Mouse (Mus musculus): ENCODE data around the gene Asic3.
"Not testable (repeated sequence)": the region's sequence is repeated elsewhere in the genome, so short reads cannot be mapped to it uniquely, and the experiment has no call there.

Gene Asic3

DNA sequence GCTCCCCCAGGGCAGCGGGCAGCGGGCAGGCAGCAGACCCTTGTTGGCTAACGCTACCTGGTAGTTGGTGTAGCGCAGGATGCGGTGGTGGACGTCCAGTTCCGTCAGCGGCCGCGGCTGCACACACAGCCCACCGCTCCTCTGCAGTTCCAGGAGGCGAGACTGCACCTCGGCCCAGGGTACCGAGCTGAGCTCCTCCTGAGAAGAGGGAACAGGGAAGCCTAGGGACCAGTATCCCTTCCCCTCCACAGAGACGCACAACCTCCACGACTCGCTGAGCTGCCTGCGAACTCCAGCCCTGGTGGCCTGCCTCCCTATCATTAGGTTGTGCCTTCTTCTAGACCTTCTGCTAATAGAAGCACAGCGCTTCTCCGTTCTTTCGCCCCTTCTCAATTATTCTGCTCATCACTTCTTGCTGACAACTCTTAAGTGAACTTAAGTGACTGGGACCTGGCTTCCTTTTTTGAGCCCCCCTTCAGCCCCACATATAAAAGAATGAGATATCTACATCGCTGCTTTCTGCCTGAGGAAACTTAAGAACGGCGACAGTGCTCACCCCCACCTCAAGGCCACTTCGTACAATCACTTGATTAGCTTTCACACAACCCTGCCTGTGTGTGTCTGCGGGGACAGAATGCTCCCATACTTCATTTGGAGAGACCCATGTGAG is 24.8 kb upstream of the Asic3 start:
- no peak for DNase-seq (ENCODE audit: low spot score in 2 of 2)

DNA sequence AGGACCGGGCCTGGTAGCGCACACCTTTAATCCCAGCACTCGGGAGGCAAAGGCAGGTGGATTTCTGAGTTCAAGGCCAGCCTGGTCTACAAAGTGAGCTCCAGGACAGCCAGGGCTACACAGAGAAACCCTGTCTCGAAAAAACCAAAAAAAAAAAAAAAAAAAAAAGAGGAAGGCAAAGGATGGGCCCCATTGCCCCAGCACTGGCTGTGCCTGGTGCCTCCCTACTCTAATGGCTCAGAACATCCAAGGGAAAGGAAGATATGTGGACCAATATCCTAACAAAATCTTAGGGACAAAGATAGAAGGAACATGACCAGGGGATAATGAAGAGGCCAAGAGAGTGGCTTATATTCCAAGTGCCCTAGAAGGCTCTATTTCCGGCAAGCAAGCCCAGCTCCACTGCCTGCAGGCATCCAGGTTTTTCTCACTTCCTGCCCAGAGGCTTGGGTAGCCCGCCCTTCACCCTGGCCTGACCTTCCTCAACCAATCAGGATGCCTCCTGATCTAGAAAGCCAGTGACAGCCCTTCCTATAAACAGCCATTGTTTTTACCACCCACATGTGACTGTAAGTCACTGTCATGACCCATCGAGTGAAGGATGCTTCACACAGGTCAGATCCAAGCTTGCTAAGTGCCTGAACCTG is 24.1 kb upstream of the Asic3 start:
- no peak for DNase-seq (ENCODE audit: low spot score in 2 of 2)

DNA sequence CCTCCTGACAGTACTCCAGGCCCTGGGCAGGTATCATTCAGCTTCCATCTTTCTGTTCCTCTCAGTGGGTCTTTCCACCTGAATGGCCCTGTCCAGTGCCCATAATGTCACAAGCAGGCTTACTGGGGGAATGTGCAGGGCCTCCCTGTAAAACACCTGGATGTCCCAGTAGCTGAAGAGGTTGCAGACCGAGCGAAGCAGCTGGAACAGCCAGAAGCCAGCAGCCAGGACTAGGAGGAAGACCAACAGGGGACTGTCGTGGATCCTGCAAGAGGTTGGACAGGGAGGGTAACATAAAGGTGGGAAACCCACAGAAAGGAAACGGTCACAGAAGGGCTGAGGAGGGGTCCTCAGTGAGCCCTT is 23.6 kb upstream of the Asic3 start:
- DNase-seq (ENCODE audit: low spot score in 2 of 2) = no peak

DNA sequence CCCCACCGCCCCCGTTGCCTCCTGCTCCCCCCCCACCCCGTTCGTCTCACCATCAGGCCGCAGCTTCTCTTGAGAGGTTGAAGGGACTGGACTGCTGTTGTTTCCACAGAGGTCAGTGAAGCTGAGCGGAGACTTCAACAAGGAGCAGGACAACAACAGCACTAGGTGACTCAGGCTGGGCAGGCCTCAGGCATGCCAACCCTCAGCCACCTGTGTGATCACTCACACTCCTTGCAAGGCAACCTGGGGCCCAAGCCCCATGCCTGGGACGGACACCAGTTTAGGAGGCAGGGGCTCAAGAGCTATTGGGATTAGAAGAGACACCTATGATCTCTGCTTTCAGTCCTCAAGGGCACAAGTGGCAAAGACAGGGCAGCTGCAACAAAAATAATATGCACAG is 21.3 kb upstream of the Asic3 start, which contains the start of gene Atg9b:
Gene Atg9b, minus strand, starts transcription at position 280 of the 400 bp plus-strand sequence.
- no peak for DNase-seq (ENCODE audit: low spot score in 2 of 2)

DNA sequence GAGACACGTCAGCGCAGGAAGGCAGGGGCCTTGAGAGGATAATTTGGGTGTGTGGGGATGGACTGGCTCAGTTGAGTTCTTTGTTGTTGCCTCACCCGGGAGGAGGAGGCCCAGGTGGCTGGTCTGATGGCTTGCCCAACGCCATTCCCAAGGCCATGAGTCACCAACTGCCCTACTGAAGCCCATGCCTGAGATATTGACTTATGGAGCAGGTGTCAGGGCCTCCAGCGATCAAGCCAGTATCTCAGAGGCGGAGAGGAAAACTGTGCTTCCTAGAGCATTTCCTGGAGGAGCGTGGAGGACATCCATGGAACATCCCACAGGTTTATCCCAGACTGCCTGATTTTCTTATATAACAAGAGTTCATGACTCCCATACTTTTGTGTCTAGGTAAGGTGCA is 20.5 kb upstream of the Asic3 start:
- DNase-seq (ENCODE audit: low spot score in 2 of 2) = no peak

DNA sequence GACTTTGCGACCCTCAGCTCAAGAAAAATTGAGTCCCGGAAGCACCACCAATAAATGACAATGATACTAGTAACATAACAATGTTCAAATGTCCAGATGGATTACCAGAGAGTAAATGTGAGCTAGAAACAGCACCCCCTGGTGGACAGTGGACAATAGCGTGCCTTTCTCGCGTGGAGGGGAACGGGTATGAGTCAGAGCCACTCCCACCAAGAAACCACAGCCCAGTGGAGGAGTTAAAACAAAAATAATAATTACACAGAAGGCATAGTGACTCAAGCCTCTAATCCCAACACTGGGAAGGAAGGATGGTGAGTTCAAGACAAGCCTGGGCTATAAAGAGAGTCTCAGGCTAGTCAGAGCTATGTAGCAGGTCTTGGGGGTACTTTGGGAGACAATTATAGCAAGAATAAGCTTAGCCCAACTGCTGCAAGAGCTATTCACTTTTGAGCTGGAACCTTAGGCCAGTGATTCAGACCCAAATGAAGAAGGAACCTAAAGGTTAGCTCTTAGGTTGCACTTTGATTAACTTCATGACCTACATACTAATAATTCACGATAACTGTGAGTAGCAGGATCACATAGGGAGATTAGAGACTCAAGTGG is 19.7 kb upstream of the Asic3 start, which contains the start of gene Abcb8:
Gene Abcb8, plus strand, starts transcription at position 272 of the 606 bp plus-strand sequence.
- DNase-seq (ENCODE audit: low spot score in 2 of 2) = peak; percentile 58 to 86

DNA sequence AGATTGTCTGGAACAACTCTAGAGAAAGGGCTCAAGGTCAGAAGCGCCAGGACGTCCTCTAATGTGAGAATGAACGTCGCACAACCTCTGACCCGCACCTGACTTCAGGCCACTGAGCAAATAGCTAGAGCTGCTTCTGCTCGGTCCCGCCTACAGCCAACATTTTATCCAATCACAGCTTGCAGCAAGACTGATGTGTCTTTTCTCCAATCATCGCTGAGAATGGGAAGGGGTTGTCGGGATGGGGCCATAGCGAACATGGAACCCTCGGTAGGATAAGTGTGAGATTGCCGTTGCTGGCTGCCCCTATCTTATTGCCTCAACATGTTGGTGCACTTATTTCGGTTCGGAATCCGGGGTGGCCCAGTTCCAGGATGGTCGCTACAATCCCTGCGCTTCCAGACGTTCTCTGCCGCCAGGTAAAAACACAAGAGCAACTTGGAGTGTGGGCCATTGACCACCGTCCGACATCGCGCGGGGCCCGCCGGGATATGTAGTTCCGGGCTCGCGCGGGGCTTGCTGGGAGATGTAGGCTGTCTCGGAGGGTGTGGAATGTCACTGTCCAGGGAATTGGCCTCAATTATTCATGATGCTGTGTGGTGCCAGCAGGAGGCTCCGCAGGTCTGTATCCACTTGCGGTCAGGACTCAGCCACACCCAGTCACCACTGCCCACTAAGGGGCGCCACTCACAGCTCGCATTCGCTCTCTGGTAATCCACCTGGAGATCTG is 18.9 kb upstream of the Asic3 start:
- DNase-seq (ENCODE audit: low spot score in 2 of 2) = peak; percentile 92 to 93

DNA sequence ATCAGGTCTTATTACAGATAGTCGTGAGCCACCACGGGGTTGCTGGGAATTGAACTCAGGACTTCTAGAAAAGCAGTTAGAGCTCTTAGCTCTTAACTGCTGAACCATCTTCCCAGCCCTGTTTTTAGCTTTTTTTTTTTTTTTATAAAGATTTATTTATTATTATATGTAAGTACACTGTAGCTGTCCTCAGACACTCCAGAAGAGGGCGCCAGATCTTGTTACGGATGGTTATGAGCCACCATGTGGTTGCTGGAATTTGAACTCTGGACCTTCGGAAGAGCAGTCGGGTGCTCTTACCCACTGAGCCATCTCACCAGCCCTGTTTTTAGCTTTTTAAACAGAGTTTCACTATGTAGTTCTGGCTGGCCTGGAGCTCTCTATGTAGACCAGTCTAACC is 16.9 kb upstream of the Asic3 start:
- DNase-seq (ENCODE audit: low spot score in 2 of 2) = not testable (repeated sequence)

DNA sequence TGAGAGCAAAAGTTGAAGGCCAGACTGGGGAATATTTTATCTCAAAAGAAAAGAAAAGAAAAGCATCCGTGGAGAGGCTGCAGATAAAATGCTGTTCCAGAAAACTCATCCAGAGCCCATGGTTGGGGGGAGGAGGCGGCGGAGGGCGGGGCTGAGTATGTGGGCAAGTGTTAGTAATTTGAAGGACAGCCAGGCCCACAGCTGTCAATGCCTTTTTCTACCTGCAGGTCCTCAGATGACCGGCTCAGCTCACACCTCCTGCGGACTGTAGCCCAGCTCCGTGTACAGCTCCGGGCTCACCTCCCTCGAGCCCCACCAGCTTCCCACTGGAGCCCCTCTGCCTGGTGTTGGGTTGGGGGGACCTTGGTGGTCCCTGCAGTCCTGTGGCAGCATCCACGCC is 13.5 kb upstream of the Asic3 start:
- DNase-seq (ENCODE audit: low spot score in 2 of 2) = no peak

DNA sequence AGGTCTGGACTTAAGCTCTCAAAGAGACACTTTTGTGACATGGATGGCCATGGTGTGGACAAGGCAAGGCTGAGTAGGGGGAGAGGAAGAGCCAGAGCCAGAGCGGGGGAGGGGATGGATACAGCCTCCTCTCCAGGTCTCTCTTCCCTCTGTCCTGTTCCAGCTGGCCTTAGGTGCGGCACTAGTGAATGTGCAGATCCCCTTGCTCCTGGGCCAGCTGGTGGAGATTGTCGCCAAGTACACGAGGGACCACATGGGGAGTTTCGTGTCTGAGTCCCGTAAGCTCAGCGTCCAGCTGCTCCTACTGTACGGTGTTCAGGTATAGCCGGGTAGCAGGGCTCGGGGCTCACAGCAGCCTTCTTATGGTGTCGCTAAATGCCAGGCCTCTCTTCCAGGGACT is 12.8 kb upstream of the Asic3 start:
- no peak for DNase-seq (ENCODE audit: low spot score in 2 of 2)

DNA sequence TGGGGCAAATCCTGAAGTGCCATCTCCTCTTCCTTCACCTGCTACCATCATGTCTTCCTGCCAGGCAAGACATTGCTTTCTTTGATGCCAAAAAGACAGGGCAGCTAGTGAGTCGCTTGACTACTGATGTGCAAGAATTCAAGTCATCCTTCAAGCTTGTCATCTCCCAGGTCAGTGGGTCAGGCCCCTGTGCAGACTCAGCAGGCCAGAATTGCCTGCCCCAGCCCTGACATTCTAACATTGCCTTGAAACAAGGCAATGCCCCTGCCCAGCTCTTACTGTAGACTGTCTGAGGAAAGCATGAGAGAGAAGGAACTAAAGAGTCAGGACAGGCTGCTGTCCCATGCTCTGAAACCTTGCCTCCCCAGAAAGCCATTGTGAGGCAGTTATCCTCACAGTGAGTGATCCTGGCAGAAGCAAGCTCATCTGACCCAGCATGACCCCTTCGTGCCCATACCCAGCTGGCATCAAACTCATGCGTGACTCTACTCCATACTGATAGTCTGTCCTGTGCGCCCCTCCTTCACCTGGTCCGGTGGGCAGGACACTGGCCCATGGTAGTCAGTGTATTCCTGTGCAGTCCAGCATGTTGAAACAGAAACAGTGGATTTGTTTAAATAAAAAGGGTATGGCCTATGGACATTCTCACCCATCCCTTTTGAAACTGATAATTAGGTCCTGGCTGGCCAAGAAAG is 12.1 kb upstream of the Asic3 start:
- no peak for DNase-seq (ENCODE audit: low spot score in 2 of 2)

DNA sequence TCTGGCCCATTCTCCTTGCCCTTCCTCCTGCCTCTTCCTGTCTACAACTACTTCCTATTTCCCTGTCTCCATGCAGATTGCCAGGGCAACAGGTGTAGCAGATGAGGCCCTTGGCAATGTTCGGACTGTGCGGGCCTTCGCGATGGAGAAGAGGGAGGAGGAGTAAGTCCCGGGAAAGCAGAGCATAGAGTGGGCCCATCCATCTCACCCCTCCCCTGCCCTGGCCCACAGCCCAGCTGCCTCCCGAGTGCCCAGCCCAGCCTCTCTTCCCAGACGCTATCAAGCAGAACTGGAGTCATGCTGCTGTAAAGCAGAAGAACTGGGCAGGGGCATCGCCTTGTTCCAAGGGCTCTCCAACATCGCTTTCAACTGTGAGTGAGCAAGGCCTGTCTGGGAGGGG is 11.2 kb upstream of the Asic3 start:
- DNase-seq (ENCODE audit: low spot score in 2 of 2) = no peak

DNA sequence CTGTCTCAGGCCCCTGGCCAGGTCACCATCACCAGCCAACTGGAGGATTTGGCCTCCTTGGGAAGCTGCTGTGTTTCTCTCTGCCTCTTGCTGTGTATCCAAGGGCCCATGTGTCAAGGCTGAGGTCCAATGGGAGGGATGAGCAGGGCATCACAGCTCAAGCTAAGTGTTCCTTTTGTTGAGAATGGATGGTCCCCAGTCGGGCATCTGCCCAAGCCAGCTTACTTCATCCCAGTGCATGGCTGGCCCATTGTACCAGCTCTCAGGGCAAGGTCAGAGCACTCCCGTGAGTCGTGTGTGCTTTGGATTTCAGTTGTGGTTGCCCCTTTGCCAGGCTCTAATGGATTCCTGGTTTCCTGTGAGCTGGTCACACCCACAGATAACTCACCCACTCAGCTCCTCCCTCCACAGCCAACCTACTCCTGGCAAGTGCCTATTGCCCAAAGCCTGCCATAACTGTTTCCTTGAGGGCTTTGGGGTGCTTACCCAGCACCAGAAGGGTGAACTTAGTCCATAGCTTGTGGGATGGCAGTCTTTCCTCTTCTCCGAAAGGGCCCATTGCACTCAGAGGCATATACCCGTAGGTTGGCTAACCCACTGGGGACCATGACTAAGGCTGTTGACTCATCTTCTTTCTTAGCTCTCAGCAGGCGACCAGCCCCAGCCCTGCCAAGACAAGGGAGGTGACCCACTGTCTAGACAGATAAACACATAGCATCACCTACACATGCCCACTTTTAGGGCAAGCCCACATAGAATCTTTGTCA is 8.4 kb upstream of the Asic3 start:
- no peak for DNase-seq (ENCODE audit: low spot score in 2 of 2)

DNA sequence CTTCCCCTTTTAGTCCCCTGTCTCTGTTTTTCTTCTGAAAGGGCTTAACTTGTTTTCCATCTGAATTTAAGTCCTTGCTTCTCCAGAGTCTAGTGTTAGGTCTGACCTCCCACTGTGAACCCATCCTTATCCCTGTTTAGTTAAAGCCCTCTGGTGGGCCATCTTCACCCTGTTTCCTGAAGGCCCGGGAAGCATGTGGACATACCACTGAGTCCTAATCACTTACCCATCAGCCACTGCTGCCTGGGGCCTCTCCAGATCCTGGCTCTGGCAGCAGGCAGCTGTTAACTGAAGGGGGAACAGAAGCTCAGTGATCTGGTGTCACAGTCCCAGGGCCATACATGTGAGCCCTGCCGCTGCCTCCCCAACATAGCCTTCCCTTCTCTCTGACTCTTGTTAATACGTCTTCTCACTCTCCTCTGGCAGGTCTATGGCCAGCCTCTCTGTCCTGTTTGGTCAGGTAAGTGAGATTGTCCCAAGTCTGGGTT is 7.8 kb upstream of the Asic3 start:
- no peak for DNase-seq (ENCODE audit: low spot score in 2 of 2)

DNA sequence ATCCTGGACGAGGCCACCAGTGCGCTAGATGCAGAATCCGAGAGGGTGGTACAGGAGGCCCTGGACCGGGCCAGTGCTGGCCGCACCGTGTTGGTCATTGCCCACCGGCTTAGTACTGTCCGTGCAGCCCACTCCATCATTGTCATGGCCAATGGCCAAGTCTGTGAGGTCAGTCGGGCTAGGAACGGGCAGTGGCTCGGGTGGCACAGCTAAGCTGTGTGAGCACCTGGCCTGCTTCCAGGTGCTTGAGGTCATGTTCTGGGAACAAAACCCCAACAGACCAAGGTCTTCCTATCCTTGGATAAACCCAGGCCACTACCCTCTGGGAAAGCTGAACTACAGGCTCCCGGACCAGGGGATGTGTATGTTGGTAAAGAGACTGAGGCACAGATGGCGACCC is 4.5 kb upstream of the Asic3 start:
- DNase-seq (ENCODE audit: low spot score in 2 of 2) = no peak

DNA sequence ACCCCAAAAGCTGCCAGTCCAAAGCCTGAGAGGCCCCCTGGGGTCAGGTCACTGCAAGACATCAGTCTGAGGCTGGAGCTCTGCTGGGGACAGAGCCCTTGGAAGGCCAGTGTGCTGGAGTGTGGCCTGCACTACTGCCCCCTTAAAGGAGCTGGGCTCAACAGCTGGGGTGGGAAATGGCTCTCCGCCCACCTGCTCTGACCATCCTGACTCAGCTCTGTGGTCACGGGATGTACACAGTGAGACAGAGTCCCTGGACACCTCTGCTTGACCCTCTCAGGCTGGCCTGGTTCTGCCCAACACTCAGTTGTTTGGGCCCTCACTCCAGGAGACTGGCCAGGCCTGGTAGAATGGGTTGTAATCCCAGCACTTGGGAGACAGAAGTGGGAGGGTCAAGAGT is 3.7 kb upstream of the Asic3 start:
- DNase-seq (ENCODE audit: low spot score in 2 of 2) = no peak

DNA sequence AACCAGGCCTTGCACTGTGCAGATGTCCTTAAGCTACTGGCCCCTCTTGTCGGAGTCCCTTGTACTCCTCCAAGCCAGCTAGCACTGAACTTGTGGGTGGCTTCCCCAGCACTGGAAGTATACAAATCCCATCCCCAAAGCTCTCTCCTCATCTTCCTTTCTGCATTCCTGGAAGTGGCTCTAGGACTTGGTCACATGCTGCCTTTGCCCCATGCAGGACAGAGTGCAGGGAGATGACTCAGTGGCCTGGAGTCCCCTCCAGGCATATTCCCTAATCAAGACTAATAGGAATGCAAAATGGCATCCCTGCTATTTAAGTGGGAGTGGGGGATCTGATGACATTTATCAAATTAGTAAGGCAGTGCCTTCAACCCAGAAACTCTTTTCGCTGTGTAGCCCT is 1.1 kb upstream of the Asic3 start:
- no peak for DNase-seq (ENCODE audit: low spot score in 2 of 2)

DNA sequence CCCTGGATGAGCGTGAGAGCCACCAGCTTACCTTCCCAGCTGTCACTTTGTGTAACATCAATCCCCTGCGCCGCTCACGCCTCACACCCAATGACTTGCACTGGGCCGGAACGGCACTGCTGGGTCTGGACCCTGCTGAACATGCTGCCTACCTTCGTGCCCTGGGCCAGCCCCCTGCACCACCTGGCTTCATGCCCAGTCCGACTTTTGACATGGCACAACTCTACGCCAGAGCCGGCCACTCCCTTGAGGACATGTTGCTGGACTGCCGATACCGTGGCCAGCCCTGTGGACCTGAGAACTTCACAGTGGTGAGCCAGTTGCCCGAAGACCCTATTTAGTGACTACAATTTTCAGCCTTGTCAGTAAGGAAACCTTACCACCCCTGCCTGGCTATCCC is 746 bp downstream of the Asic3 start:
- no peak for DNase-seq (ENCODE audit: low spot score in 2 of 2)

DNA sequence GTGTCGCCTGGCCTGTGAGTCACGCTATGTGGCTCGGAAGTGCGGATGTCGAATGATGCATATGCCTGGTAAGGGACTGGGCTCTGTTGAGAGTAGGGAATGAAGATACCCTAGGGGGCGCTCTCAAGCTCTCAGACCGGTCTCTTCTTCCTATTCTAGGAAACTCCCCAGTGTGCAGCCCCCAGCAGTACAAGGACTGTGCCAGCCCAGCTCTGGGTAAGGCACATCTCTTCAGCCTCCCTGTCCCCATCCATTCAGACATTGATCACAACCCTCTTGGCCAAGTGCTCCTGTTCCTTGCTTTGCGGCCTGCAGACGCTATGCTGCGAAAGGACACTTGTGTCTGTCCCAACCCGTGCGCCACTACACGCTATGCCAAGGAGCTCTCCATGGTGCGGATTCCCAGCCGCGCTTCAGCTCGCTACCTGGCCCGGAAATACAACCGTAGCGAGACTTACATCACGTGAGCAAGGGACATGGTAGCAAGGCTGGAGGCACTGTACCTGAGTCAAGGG is 3.1 kb downstream of the Asic3 start:
- peak in 1 of 2 experiments; percentile 54 for DNase-seq (ENCODE audit: low spot score in 2 of 2)

DNA sequence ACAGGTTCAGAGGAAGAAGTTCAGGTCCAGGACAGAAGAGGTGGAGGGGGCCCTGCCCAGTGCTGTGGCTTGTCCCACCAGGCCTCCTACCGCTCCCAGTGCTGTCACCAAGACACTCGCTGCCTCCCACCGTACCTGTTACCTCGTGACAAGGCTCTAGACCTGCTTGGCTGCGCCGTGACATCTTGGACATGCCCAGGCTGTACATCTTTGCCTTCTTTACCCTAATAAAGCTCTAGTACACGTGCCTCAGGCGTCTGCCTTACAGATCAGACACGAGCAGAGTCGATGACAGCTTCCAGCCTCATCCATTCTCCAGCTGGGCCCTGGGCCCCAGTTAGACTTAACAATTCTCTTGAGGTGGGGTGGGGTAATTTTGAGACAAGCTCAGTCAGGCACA is 4.4 kb downstream of the Asic3 start:
- no peak for DNase-seq (ENCODE audit: low spot score in 2 of 2)

DNA sequence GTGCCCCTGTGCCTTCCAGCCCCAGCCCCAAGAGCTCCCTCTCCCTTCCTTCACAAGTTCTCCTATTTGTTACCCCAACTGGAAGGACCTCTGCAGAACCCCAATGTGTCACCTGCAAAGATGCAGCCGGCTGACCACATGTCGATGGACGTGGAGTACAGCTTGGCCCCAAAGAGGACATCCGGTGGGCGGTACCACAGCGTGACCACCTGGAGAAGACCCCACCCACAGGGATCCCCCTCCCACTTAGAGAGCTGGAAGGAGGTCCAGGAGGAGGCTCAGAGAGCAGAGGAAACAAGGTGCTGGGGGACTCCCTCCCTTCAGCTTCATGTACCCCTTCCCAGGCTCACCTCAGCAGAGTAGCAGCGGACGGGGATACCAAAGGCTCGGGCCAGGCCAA is 7.2 kb downstream of the Asic3 start:
- DNase-seq (ENCODE audit: low spot score in 2 of 2) = no peak

Data from frontal cortex, postnatal 25 days (tissue).